Mouse (Mus musculus): ENCODE measurements around the gene Arhgap18. TPM values are rescaled to one million over a fixed set of nuclear protein-coding genes. Genes with fewer than 3 reads are reported as not detected.

Arhgap18 gene
- polyA plus RNA-seq, 1 experiment from 2014 or later: 9.7 TPM

DNA sequence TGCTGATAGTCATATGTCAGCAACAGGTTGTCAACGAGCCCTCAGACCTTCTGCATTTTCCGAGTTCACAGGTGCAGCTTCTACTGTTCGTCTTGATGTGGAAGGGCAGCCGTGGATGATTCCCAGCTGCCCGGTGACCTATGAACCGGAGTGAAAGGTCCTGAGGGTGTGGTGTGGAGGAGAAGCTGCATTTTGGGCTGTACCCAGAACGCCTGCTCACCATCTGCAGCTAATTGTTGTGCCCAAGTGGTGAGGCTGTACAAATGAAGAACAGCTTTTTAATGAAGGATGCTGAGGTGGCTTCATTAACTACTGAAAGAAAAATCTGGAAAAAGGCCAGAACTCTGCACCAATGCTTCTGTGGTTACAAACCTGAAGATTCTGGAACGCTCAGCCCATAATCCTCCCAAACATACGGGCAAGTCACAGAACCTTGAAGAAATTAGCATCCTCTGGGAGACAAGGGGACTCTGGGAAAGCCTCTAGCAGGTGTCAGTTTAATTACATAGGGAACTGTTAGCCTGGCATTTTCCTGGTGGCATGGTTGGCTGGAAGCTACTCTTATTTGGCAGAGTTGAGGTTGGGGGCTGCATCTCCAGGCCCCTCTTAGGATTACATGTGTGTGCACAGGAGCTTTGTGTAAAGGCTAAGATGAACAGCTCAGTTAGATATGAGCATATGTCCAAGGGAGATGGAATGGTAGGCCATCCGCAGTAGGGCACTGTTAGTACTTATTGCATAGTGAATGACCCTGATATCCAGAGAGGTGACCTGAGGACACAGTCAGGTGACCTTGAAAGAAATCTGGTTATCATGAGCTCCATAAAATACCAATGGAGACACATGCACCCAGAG, 43.4 kb downstream of the Arhgap18 start:
- Histone ChIP-seq H3K27me3 (ENCODE audit: control insufficient read depth, insufficient read depth, low read depth, low read length) (no peaks in the 10 kb centered on the region), H3K27ac (ENCODE audit: low read length) (no peak overlapping the region), H3K4me2 (ENCODE audit: low read depth, low read length) (no peak overlapping the region), H3K36me3 (ENCODE audit: control insufficient read depth, insufficient read depth) (no peaks in the 10 kb centered on the region), H3K9ac (ENCODE audit: low read depth, low read length) (no peak overlapping the region), H3K9me3 (replicated peaks; ENCODE audit: control insufficient read depth, low read length) (no peaks in the 10 kb centered on the region), H3K4me1 (ENCODE audit: control insufficient read depth, low read depth, low read length) (peaks cover 12% of the 10 kb centered on the region), H3K4me3 (ENCODE audit: low read depth, low read length) (no peak overlapping the region)
- no peak for ATAC-seq (ENCODE audit: low read depth)
- WGBS (ENCODE audit: insufficient replicate concordance): 61% methylated on average over 10 of the region's 10 CpGs

DNA sequence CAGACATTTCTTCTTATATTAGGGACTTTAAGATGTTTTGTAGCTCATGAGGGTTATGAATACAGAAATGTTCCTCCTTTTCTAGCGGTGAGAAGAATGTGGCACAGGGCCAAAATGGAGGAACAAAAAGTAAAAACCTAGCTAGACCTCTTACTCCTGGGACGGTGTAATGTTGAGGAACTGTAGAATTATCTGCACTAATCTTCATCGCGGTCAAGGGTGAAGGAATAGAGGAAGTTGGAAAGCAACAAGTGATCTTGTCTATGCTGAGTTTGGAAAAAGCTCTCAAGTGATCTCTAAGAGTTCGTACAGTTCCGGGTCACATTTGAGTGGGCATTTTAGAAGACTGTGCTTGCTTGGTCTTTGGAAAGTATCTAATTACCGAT, 44.1 kb downstream of the Arhgap18 start:
- Histone ChIP-seq H3K9me3 (replicated peaks; ENCODE audit: control insufficient read depth, low read length) (no peaks in the 10 kb centered on the region), H3K27me3 (ENCODE audit: control insufficient read depth, insufficient read depth, low read depth, low read length) (no peaks in the 10 kb centered on the region), H3K4me2 (ENCODE audit: low read depth, low read length) (no peak overlapping the region), H3K36me3 (ENCODE audit: control insufficient read depth, insufficient read depth) (no peaks in the 10 kb centered on the region), H3K4me3 (ENCODE audit: low read depth, low read length) (no peak overlapping the region), H3K27ac (ENCODE audit: low read length) (no peak overlapping the region), H3K4me1 (ENCODE audit: control insufficient read depth, low read depth, low read length) (peaks cover 12% of the 10 kb centered on the region), H3K9ac (ENCODE audit: low read depth, low read length) (no peak overlapping the region)
- ATAC-seq (ENCODE audit: low read depth): no peak
- WGBS (ENCODE audit: insufficient replicate concordance): 33% methylated on average over 7 of the region's 7 CpGs

DNA sequence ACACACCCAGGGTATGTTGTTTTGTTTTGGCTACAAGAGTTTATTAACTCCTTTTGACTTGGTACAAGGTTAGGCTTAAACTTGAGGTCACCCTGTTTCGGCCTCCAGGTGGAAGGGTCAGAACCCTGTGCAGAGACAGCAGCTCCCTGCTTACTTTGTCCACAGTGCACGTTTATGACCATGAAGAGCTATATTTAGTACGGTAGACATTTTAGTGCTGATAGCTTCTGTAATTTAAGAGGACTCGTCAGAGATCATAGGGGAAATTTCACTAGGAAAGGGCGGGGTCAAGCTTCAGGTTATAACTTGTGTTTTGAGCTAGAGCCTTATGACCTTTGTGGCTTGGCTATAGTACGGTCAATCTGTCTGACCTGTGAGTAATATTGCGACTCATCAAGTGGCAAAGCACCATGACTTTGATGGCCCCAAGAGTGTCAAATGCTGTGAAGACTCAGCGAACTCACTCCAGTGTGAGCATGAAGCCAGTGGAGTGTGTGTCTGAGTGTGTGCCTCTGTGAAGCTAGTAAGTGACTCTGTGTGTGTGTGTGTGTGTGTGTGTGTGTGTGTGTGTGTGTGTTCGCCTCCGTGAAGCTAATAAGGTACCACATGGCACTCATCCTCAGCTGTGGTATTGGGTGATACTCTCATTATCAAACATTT, 45.7 kb downstream of the Arhgap18 start:
- H3K9ac ChIP-seq (ENCODE audit: low read depth, low read length): no peak overlapping the region
- no peak overlapping the region for H3K4me3 ChIP-seq (ENCODE audit: low read depth, low read length)
- ATAC-seq (ENCODE audit: low read depth): no peak
- H3K36me3 ChIP-seq (ENCODE audit: control insufficient read depth, insufficient read depth): no peaks in the 10 kb centered on the region
- H3K9me3 ChIP-seq (replicated peaks; ENCODE audit: control insufficient read depth, low read length): no peaks in the 10 kb centered on the region
- no peak overlapping the region; the same call in 1 of the 2 replicates for H3K27ac ChIP-seq (ENCODE audit: low read length)
- H3K4me1 ChIP-seq (ENCODE audit: control insufficient read depth, low read depth, low read length): peaks cover 12% of the 10 kb centered on the region
- 0 out of 2 replicates have a peak overlapping the region, but pooled peaks have one; percentile 18 for H3K4me2 ChIP-seq (ENCODE audit: low read depth, low read length)
- WGBS (ENCODE audit: insufficient replicate concordance): 35% methylated on average over 10 of the region's 10 CpGs
- no peaks in the 10 kb centered on the region for H3K27me3 ChIP-seq (ENCODE audit: control insufficient read depth, insufficient read depth, low read depth, low read length)

DNA sequence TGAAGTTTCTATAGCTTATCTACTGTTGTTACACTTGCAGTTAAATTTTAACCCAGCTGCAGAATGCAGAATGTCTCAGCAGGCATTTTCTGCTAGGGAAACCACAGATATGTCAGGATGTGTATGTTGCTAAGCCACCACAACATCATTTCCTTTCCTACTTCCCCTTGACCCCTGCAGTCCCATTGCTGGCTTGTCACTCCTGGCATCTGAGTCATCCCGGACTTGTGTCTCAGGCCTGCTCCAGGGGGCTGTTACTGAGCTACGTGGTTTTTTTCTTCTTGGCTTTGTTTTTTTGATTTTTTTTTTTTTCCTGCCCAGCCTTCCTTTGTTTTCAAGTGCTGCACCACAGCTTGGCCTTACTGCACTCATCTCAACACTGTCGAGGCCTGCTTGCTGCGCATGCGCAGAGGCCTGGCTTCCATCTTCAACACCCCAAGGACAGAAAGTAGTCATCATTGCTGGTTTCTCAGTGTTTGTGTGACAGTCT, 46.4 kb downstream of the Arhgap18 start:
- H3K36me3 ChIP-seq (ENCODE audit: control insufficient read depth, insufficient read depth): no peaks in the 10 kb centered on the region
- WGBS (ENCODE audit: insufficient replicate concordance): 11% methylated on average over 5 of the region's 5 CpGs
- H3K27ac ChIP-seq (ENCODE audit: low read length): peak overlapping the region; percentile 49
- no peaks in the 10 kb centered on the region for H3K27me3 ChIP-seq (ENCODE audit: control insufficient read depth, insufficient read depth, low read depth, low read length)
- no peak overlapping the region for H3K4me3 ChIP-seq (ENCODE audit: low read depth, low read length)
- H3K4me1 ChIP-seq (ENCODE audit: control insufficient read depth, low read depth, low read length): peaks cover 12% of the 10 kb centered on the region
- peak overlapping the region; percentile 18; the same call in 1 of the 2 replicates for H3K4me2 ChIP-seq (ENCODE audit: low read depth, low read length)
- no peaks in the 10 kb centered on the region for H3K9me3 ChIP-seq (replicated peaks; ENCODE audit: control insufficient read depth, low read length)
- H3K9ac ChIP-seq (ENCODE audit: low read depth, low read length): no peak overlapping the region
- peak; percentile 83 for ATAC-seq (ENCODE audit: low read depth)

DNA sequence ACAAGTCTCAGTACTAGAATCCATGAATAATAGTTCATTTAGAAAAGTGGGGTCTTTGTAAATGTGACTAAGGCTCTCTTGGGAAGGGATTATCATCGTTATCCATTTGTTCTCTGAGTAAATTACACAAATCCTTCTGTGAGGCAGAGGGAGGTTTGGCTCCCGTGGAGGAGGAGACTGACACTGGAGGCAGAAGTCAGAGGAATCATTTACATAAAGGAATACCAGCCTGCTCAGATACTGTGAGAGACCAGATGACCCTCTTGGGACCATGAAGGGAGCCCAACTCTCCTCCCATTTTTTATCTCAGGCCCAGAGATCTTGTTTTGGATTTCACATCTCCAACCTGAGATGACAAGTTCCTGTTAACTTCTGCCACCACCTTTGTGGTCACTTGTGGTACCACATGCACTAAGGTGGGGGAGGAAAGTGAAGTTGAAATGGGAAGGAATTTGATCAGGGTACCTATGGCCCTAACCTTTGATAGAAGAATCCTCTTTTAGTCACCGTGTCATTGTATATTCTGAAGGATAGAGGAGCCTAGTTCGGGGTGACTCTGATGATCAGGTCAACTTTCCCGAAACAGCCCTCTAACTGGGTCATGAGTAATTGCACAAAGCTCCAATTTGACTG, 51.2 kb downstream of the Arhgap18 start:
- 47% methylated on average over 5 of the region's 5 CpGs for WGBS (ENCODE audit: insufficient replicate concordance)
- Histone ChIP-seq H3K4me1 (ENCODE audit: control insufficient read depth, low read depth, low read length) (peaks cover 6% of the 10 kb centered on the region), H3K36me3 (ENCODE audit: control insufficient read depth, insufficient read depth) (no peaks in the 10 kb centered on the region), H3K27ac (ENCODE audit: low read length) (no peak overlapping the region), H3K9ac (ENCODE audit: low read depth, low read length) (no peak overlapping the region), H3K9me3 (replicated peaks; ENCODE audit: control insufficient read depth, low read length) (no peaks in the 10 kb centered on the region), H3K27me3 (ENCODE audit: control insufficient read depth, insufficient read depth, low read depth, low read length) (no peaks in the 10 kb centered on the region), H3K4me2 (ENCODE audit: low read depth, low read length) (no peak overlapping the region), H3K4me3 (ENCODE audit: low read depth, low read length) (no peak overlapping the region)
- ATAC-seq (ENCODE audit: low read depth): no peak

DNA sequence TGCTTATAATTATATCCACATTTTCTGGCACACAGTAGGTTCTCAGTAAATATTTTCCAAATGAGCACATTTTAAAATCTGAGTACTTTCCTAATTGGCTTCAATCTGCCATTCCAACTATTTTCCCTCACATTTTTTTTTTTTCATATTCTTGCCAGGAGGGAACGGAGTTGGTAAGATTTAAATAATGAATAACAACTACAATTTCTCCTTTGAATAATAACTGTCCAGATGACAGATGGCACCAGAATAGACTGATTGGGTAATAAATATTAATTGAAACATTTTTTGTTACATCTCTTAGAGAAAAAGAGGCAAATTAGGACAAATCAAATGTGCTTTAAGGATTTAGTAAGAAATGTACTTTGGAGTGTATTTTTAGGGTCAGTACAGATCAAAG, 51.8 kb downstream of the Arhgap18 start:
- ATAC-seq (ENCODE audit: low read depth): no peak
- WGBS (ENCODE audit: insufficient replicate concordance): 63% methylated on average over 1 of the region's 1 CpGs
- H3K9ac ChIP-seq (ENCODE audit: low read depth, low read length): no peak overlapping the region
- no peaks in the 10 kb centered on the region for H3K9me3 ChIP-seq (replicated peaks; ENCODE audit: control insufficient read depth, low read length)
- H3K36me3 ChIP-seq (ENCODE audit: control insufficient read depth, insufficient read depth): no peaks in the 10 kb centered on the region
- peaks cover under 1% of the 10 kb centered on the region; the same call in 1 of the 2 replicates for H3K4me1 ChIP-seq (ENCODE audit: control insufficient read depth, low read depth, low read length)
- H3K27ac ChIP-seq (ENCODE audit: low read length): no peak overlapping the region
- H3K27me3 ChIP-seq (ENCODE audit: control insufficient read depth, insufficient read depth, low read depth, low read length): no peaks in the 10 kb centered on the region
- no peak overlapping the region for H3K4me2 ChIP-seq (ENCODE audit: low read depth, low read length)
- no peak overlapping the region for H3K4me3 ChIP-seq (ENCODE audit: low read depth, low read length)

DNA sequence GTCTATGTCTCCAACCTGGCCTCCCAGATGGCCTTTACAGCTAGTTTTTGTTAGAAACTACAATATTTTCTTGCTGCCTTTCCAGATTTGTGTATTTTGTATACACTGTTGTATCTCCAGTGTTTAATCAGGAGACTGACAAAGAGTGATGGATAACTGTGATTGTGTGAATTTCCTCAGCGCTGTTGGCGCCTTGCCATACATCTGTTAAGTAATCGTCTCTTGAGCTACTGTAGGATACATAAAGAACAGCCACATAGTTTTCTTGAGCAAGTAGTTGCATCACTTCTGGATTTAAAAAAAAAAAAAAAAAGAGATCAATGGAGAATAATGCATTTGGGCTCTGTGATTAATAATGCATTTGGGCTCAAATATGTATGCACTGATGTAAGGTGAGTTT, 52.9 kb downstream of the Arhgap18 start:
- Histone ChIP-seq H3K9ac (ENCODE audit: low read depth, low read length) (no peak overlapping the region), H3K4me2 (ENCODE audit: low read depth, low read length) (no peak overlapping the region)
- WGBS (ENCODE audit: insufficient replicate concordance): 67% methylated on average over 3 of the region's 3 CpGs

DNA sequence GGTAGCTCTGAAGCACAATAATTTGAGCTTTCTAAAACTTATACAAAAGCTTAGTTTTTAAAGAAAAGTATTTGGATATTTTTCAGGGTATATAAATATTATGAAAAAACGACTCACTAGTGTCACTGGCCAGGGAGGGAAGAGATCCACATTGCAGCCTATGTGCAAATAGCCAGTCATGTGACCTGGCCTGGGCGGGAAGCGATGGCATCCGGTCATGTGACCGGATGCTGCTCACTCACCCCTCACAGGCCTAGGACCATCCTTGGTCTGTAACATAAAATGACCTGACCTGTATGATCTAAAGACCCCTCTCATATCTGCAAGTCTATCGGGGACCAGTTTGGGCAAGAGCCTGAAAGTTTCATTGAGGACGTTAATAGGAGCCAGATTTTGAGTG, 56.8 kb downstream of the Arhgap18 start:
- Histone ChIP-seq H3K27ac (ENCODE audit: low read length) (no peak overlapping the region), H3K9me3 (replicated peaks; ENCODE audit: control insufficient read depth, low read length) (no peaks in the 10 kb centered on the region), H3K4me1 (ENCODE audit: control insufficient read depth, low read depth, low read length) (no peaks in the 10 kb centered on the region), H3K4me3 (ENCODE audit: low read depth, low read length) (no peak overlapping the region), H3K36me3 (ENCODE audit: control insufficient read depth, insufficient read depth) (no peaks in the 10 kb centered on the region), H3K9ac (ENCODE audit: low read depth, low read length) (no peak overlapping the region), H3K4me2 (ENCODE audit: low read depth, low read length) (no peak overlapping the region), H3K27me3 (ENCODE audit: control insufficient read depth, insufficient read depth, low read depth, low read length) (no peaks in the 10 kb centered on the region)
- WGBS (ENCODE audit: insufficient replicate concordance): 75% methylated on average over 7 of the region's 7 CpGs
- no peak for ATAC-seq (ENCODE audit: low read depth)

More for the DNA sequence above, 52.9 kb downstream of the Arhgap18 start:
- Histone ChIP-seq H3K36me3 (ENCODE audit: control insufficient read depth, insufficient read depth) (no peaks in the 10 kb centered on the region), H3K9me3 (replicated peaks; ENCODE audit: control insufficient read depth, low read length) (no peaks in the 10 kb centered on the region), H3K27ac (ENCODE audit: low read length) (no peak overlapping the region), H3K27me3 (ENCODE audit: control insufficient read depth, insufficient read depth, low read depth, low read length) (no peaks in the 10 kb centered on the region), H3K4me3 (ENCODE audit: low read depth, low read length) (no peak overlapping the region), H3K4me1 (ENCODE audit: control insufficient read depth, low read depth, low read length) (no peaks in the 10 kb centered on the region)
- ATAC-seq (ENCODE audit: low read depth): no peak

Measured in liver, embryonic 16.5 days (tissue).